Mouse (Mus musculus): ENCODE measurements around the gene Gng2.

- TF ChIP-seq POLR2A (IDR thresholded peaks at IDR 0.05; ENCODE audit: insufficient read depth, low read depth, low read length) (no peak), CTCF (IDR thresholded peaks at IDR 0.05) (no peak), EP300 (IDR thresholded peaks at IDR 0.05; ENCODE audit: insufficient read depth, low read depth, low read length) (no peak)
Observed at GRCm38 (mm10) chr14:19874201-19874807, 103.1 kb downstream of the Gng2 start.
